Mouse (Mus musculus): ENCODE measurements around the gene Ddb2.

The Ddb2 gene

GRCm38 (mm10) chr2:91236601-91237510 lies at the start of gene Ddb2:
TSS of gene Ddb2 (minus strand) at chr2:91236982.
- DNase-seq: peak; percentile 88 to 92

- peak; percentile 84 to 90 for DNase-seq
These were observed 49.2 kb upstream of the Ddb2 start for GRCm38 (mm10) chr2:91285885-91286505.

- DNase-seq: peak; percentile 82
These were observed 47.8 kb upstream of the Ddb2 start for GRCm38 (mm10) chr2:91284375-91285199.

- DNase-seq: peak in 1 of 2 experiments; percentile 34
These were observed 47.2 kb upstream of the Ddb2 start for GRCm38 (mm10) chr2:91283972-91284371.

- no peak for DNase-seq
These were observed 44.6 kb upstream of the Ddb2 start for GRCm38 (mm10) chr2:91281366-91281765.

- DNase-seq: no peak
These were observed 42.6 kb upstream of the Ddb2 start for GRCm38 (mm10) chr2:91279372-91279755.

GRCm38 (mm10) chr2:91278749-91279371 lies 42.1 kb upstream of the Ddb2 start:
- DNase-seq: peak; percentile 68 to 73

- DNase-seq: peak; percentile 74 to 85
These were observed 32.9 kb upstream of the Ddb2 start for GRCm38 (mm10) chr2:91269687-91270133.

GRCm38 (mm10) chr2:91268706-91269105 lies 31.9 kb upstream of the Ddb2 start:
- peak in 1 of 2 experiments; percentile 12 for DNase-seq

- DNase-seq: no peak
These were observed 31.3 kb upstream of the Ddb2 start for GRCm38 (mm10) chr2:91268042-91268441.

GRCm38 (mm10) chr2:91264711-91265681 lies 28.2 kb upstream of the Ddb2 start, which contains the start of gene Arfgap2:
TSS of gene Arfgap2 (plus strand) at chr2:91264974.
- peak; percentile 98 to 99 for DNase-seq

- peak in 1 of 2 experiments; percentile 15 for DNase-seq
These were observed 27.2 kb upstream of the Ddb2 start for GRCm38 (mm10) chr2:91263692-91264660.

- DNase-seq: peak in 1 of 2 experiments; percentile 25
These were observed 22.7 kb upstream of the Ddb2 start for GRCm38 (mm10) chr2:91259493-91259892.

- DNase-seq: no peak
These were observed 22.0 kb upstream of the Ddb2 start for GRCm38 (mm10) chr2:91258830-91259229.

- DNase-seq: peak; percentile 62 to 67
These were observed 21.3 kb upstream of the Ddb2 start for GRCm38 (mm10) chr2:91258054-91258453.

GRCm38 (mm10) chr2:91257126-91257980 lies 20.6 kb upstream of the Ddb2 start:
- DNase-seq: peak; percentile 62 to 64

GRCm38 (mm10) chr2:91256256-91257125 lies 19.7 kb upstream of the Ddb2 start:
- peak; percentile 80 to 83 for DNase-seq

GRCm38 (mm10) chr2:91255661-91256150 lies 18.9 kb upstream of the Ddb2 start, which contains the start of gene Pacsin3:
TSS of gene Pacsin3 (plus strand) at chr2:91255954.
- DNase-seq: peak; percentile 62 to 73
